Mouse (Mus musculus) thymus, postnatal 4 days (tissue): ENCODE results near the gene Wdr83.
"Not testable (repeated sequence)": the region's sequence is repeated elsewhere in the genome, so short reads cannot be mapped to it uniquely, and the experiment has no call there.

Experiments
- DNase-seq: peaks from one replicate; pipeline ENCODE4 v3.0.0; 2021

Gene Wdr83

DNA sequence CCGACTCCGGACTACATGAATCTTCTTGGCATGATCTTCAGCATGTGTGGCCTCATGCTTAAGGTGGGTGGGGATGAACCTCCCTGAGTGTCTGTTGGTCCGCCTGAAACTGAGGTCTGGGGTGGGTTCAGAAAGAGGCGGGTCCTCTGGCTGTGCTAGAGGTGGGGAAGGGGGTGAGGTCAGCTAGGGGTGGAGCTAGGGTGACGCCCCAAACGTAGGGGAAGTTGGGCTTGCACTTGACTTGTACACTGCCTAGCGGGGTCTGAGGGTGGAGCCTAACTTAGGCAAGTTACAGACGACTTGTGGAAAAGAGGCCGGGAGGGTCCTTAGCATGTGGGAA, at the start of gene Wdr83:
Wdr83 (minus strand) TSS at position 91 of the 340 bp plus-strand sequence.
- peak; percentile 73 for DNase-seq

DNA sequence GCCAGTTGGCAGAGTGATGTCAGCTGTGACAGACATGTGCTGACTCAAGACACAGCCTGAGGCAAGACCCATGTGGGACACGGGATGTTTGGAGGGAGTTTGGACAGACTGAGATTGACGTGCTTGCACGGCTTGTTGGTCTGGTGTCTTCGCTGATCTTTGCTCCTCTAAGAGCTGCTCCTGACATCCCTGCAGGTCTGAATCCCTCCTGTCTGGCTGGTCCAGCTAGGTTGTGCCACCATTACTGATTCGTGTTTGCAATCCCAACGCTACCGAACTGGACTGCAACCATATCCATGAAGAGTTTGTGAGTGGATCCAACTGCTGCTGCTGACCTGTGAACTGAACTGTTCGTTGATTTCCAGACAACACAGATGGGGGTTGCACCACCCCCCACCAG, 42.6 kb upstream of the Wdr83 start:
- DNase-seq, result no peak

DNA sequence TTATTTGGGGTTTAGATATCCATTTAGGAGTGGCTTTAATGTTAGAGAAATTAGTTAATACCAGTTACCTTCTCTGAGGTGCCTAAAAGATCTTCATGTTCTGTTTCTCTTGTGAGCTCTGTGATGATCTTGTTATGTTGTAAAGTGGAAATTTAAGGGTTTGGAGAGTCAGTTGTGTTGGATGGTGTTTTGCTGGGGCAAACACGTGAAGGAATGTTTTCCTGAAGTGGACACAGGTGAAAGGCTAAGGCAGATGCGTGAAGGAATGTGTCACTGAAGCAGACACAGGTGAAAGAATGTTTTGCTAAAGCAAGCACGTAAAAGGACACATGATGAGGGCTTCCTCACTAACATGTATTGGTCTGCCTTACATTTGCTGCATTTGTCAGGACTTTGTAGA, 41.9 kb upstream of the Wdr83 start, which contains the start of gene Zfp791:
Zfp791 (minus strand) TSS at position 101 of the 400 bp plus-strand sequence.
- no peak for DNase-seq

DNA sequence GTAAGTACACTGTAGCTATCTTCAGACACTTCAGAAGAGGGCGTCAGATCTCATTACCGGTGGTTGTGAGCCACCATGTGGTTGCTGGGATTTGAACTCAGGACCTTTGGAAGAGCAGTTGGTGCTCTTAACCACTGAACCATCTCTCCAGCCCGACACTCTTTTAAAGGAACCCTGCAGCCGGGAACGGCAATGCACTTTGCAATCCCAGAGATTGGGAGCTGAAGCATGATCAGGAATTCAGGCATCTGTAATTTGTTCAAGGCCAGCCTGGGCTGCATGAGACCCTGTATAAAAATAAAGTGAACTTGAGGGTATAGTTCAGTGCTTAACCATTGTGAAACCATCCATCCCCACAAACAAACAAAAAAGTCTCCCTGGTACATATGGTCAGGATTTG, 39.1 kb upstream of the Wdr83 start:
- DNase-seq, result not testable (repeated sequence)

DNA sequence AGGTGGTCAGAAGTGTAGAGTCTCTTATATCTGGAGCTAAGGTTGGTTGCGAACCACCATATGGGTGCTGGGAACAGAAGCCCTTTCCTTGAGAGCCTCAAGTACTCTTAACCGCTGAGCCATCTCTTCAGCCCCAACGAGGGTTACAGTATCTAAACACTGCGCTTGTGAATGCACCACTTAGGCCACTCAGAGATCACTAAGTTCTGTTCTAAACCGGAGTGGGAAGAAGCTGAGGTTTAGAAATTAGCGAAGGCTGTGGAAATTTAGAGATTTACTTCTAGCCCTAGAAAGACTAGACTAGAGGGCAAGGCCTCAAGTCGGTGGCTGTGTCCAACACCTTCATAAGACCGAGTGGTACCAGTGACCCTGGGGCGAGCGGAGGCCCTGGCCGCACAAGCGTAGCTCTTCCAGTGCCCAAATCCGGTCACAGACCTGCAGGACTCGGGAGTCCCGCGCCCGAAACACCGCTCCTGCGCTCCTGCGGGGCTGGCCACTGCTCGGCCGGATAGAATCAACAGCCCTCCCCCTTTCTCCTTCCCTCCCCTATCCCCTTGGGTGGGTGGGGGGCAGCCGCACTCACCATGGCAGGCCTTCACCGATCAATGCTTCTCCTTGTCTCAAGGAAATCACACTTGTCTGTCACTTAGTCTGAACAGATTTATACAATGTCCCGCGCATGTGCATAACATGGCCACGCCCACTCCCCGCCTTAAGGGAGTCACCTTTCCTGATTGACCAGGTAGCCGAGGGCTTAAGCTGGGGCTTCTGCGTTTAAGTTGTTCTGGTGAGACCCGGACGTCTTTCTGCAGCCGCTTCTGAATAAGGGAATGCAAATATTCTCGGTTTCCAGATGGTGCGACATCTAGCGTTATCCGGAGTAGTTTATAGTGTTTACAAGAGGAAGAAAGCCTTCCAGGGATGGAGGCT, 38.2 kb upstream of the Wdr83 start:
- peak; percentile 42 for DNase-seq

DNA sequence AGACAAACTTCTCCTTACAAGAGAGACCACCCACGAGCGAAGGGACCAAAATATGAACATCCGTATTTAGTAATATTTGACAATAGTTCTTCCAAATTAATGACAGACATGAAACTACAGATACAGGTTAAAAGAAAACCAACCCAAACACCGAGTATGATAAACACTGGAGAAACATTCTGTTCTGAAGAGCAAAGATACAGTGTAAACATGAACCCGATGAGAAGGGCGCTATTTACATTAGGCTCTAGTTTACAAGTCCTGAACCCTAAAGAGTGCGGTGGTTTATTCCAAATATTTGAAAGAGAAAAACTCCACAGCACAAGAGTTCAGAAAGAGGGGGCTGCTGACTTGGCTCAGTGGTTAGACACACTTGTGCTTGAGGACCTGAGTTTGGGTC, 35.9 kb upstream of the Wdr83 start:
- DNase-seq, result no peak

DNA sequence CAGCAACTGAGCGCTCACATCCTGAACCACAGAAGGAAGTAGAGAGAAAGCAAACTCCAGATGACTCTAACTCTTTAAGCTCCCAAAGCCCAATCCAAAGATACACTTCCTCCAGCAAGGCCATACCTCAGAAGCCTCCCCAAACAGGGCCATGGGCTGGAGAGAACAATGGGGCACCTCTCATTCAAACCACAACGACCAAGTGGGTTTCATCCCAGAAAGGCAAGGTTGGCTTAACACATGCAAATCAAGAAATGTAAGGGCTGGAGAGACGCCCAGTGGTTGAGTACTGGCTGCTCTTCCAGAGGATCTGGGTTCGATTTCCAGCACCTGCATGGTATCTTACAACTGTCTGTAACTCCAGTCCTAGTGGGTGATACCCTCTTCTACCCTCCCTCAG, 34.4 kb upstream of the Wdr83 start:
- DNase-seq, result no peak

DNA sequence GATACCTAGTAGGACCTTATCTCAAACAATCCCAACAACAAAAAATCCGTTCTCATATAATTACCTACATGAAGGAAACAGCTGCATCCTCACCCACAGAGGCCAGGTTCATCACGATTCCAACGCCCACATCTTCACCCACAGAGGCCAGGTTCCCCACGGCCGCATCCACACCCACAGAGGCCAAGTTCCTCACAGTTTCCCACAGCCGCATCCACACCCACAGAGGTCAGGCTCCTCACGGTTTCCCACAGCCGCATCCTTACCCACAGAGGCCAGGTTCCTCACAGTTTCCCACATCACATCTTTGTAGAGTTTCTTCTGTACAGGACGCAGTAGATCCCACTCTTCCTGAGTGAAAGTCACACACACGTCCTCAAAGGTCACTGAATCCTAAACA, 32.1 kb upstream of the Wdr83 start:
- no peak for DNase-seq

DNA sequence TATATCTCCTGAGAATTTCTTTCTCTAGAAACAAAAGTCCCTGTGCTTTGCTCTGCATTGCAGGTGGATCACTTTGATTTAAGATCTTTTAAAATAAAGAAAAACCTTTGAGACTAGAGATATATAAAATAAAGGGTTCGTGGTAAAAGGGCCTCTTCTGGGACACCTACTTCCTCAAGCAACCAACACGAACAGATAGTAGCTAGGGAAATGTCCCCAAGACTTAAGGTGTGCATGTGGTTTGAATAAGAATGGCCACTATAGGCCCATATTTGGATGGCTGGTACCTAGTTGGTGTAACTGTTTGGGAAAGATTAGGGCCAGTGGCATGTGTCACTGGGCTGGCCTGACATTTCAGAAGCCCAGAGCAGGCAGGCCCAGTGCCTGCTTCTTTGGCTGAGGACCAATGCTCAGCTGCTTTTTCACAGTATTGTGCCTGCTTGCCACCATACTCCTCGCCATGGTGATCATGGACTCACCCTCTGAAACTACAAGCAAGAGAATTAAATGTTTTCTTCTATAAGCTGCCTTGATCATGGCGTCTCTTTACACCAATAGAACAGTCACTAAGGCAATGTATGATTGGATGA, 19.1 kb upstream of the Wdr83 start:
- no peak for DNase-seq

DNA sequence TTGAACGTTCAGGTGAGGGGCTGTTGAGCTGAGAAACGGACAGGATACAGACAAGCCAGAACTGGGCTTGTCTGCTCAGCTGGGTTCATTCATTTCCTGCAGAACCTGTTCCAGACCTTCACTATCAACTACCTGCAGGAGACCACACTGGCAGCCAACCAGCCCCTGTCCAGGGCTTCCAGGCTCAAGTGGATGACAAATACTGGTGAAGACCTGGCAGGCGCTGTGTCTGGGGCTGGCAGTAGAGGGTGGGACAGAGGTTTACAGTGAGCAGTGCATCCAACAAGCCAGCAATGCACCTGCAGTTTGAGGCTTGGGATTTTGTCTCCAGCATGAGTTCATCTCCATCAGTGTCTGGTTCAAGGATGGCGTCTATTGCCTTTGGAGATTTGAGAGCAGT, 15.7 kb upstream of the Wdr83 start:
- no peak for DNase-seq

DNA sequence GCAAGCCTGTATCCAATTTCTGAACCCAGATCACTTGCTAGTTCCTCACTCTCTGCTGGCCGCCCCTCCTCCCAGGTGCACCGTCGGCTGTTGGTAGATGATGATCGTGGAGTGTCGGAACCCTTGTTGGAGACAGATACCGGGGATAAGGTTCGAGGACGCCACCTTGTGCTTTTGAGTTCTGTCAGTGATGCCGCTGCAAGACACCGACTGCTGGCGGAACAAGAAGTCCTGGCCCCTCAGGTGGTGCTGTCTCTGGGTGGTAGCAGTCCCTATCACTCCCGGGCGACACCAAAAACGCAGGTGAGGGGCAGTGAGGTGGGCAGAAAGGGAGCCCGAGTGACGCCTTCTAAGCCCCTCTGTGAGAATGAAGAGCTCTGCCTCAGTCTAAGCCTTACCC, 15.1 kb upstream of the Wdr83 start:
- DNase-seq, result no peak

DNA sequence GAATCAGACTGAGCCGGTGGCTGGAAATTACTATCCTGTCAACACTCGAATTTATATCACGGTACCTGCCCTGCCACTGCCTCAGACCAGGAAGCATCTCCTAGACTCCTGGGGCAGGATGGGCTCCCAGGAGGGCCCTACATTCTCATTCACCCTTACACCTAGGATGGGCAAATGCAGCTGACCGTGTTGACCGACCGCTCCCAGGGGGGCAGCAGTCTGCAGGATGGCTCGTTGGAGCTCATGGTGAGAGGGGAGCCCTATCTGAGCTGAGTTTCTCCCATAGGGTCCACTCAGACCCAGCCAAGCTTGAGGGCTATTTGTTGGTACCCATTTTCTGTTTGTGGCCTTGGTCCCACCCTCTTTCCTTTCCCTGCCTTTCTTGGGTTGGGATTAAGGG, 14.5 kb upstream of the Wdr83 start:
- no peak for DNase-seq

DNA sequence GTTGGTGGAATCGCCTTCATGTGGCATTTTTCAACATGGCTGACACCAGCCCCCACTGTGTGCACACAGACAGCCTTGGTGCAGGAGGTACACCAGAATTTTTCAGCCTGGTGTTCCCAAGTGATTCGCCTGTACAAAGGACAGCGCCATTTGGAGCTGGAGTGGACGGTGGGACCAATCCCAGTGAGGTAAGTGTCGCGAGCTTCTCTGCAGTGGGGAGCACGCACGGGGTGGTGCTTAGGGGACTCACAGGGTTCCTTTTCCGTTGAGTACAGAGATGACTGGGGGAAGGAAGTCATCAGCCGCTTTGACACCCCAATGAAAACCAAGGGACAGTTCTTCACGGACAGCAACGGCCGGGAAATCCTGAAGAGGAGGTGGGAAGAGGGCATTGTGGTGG, 13.9 kb upstream of the Wdr83 start:
- no peak for DNase-seq

DNA sequence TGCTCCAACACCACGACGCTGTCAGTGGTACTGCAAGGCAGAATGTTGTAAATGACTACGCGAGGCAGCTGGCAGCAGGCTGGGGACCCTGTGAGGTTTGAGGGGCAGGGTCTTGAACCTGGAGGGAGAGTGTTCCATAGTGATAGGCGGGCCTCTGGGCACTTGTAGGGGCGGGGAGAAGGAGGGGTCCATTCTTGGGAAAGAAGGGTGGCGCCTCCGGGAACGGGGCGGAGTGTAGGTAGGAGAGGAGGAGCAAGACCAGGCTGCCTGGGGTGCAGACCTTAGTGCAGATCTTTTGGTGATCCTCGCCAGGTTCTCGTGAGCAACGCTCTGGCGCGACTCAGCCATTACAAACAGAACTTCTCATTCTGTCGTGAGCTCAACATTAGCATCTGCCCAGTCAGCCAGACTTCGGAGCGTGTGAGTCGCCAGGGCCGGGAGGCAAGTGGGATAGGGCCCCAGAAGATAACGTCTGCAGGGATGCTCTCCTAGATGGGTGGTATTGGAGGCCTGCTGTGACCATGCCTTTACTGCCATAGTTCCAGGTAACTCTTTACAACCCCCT, 10.5 kb upstream of the Wdr83 start:
- no peak for DNase-seq

DNA sequence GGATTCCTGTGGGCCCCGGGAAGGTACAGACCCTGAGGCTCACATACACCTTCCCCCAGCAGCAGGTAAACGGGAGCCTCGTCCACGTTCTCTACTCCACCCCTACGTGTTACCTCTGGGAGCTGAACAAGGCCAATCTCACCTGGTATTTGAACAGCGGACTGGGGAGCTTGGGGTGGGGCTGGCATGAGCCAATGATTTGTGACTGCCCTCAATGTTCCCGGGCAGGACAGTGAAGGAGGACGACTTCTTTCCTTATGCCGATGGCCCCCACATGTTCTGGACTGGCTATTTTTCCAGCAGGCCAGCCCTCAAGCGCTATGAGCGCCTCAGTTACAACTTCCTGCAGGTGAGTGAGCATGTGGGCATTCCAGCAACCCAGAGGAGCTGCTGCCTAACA, 9.8 kb upstream of the Wdr83 start:
- DNase-seq, result no peak

DNA sequence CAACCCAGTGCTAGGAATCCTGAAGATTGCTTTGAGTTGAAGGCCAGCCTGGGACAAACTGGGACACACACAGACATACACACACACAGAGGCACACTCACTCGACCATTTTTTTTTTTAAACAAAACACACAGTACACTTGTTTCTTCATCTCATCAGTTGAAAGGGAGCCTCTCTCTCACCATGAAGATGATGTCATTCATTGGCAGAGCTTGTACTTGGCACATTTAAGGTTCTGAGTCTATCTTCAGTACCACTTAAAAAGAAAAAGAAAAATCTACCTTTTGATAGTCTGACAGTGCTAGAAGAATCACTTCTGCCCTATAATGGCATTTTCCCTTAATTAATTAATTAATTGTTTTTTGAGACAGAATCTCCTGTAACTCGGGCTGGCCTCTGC, 7.7 kb upstream of the Wdr83 start:
- no peak for DNase-seq

DNA sequence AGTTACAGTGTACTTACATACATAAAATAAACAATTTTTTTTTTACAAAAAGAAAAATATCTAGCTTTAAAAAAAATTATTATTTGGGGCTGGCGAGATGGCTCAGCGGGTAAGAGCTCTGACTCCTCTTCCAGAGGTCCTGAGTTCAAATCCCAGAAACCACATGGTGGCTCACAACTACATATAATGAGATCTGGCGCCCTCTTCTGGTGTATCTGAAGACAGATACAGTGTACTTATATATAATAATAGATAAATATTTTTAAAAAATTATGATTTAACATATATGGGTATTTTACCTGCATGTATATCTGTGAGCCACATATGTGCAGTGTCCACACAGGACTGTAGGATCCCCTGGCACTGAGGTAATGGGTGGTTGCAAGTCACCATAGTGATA, 5.1 kb upstream of the Wdr83 start:
- DNase-seq, result peak; percentile 36

DNA sequence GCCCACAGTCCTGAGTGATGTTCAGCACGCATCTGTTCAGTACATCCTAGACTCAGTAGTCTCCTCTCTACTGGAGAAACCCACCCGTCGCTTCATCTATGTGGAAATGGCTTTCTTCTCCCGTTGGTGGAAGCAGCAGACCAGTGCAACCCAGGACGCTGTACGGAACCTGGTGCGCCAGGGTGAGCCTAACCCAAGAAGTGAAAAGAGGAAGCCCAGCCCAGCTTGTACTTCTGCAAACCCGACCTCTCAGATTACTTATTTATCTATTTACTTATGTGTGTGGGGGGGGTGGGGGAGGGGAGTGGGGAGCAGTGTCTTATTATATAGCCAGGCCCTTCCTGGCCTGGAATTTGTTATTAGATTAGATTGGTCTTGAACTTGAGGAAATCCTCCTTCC, 3.5 kb upstream of the Wdr83 start:
- DNase-seq, result no peak

DNA sequence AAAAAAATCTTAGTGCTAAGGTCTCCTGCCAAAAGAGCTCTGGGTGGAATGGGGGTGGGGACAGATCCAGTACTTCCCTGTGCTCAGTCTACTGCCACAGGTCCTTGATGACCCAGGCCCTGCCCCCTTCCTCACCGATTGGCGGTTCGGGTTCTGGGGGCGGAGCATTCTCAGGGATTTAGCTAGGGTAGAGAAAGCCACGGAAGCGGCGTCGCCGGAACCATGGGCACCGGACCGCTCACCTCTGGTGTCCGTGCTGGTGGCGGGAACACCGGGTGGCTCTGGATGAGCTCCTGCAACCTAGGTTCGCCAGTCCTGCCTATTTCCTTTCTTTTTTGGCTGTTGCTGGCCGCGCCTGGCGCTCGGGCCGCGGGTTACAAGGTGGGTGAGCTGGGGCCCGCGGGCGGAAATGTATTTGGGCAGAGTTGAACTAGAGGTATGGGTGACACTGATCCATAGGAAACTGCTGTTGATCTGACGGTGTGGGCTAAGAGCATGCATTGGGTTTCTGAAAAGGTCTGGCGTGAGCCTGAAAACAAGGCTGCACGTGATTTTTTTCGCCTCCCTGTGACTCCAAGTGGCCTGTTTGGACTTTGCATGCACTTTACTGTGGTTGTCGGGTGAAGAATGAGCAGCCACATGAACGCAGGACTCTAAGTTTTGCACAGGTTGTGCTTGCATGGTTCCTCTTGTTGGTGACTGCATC, 2.2 kb upstream of the Wdr83 start, which contains the start of gene Man2b1:
Man2b1 (plus strand) TSS at position 163 of the 706 bp plus-strand sequence.
- DNase-seq, result peak; percentile 88

DNA sequence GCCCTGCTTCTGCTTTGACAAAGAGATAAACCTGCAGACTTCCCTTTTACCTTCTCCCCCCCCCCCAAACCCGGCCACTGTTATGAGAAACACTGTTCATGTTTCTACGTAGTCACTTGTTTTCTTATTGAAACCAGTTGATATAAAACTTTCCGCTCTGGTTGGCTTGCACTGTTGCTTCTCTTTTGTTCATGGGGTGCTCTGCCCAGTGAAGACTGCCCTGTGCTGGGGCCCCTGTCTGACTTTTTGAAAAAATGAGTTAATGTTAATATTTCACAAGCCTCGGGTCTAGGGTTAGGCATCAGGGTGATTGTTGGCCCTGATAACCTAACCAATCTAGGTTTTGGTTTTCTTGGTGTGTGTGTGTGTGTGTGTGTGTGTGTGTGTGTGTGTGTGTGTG, 1.1 kb upstream of the Wdr83 start:
- peak; percentile 4 for DNase-seq

DNA sequence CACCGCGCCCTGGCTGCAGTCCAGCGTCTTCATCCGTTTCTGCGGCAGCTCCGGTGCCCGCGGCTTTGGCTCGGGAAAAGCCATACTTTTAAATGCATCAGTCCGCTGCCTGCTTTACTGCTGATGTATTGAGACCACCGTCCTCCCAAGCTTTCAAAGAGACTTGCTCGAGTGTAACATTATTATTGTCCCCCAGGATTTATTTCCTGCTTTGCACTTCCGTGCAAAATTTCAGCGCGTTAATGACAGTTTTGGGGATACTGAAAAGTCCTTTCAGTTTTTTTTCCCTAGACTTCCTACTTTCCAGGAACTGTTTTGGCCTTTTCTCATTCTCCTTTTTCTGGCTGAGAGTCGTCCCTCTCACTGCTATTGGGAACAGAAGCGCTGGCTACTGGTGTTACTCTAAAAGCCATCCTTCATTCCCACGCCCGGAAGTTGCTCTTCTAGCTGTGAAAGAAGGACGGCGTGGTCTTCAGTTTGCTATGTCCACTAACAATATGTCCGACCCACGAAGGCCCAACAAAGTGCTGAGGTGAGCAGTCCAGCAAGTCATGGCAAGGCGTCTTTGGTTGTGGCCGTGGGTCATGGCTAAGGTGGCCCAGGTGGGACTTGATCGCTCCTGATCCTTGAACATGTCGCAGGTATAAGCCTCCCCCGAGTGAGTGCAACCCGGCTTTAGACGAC, 432 bp downstream of the Wdr83 start, which contains the start of gene Wdr83os:
Wdr83os (plus strand) TSS at position 209 of the 684 bp plus-strand sequence.
- DNase-seq, result peak; percentile 67

DNA sequence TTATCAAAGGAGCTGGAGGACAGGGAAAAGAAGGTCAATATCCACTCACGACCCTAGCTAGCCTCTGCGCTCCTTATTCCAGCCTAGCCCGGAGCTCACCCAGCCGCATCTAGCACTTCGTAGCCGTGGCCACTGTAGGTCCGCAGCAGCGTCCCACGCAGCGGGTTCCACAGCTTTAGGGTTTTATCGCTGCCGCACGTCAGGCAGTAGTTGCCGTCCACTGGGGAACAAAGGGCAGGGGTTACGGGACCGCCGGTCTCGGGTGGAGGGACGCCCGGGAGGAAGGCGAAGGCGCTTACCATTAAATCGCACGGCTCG, 933 bp downstream of the Wdr83 start:
- peak; percentile 64 for DNase-seq

DNA sequence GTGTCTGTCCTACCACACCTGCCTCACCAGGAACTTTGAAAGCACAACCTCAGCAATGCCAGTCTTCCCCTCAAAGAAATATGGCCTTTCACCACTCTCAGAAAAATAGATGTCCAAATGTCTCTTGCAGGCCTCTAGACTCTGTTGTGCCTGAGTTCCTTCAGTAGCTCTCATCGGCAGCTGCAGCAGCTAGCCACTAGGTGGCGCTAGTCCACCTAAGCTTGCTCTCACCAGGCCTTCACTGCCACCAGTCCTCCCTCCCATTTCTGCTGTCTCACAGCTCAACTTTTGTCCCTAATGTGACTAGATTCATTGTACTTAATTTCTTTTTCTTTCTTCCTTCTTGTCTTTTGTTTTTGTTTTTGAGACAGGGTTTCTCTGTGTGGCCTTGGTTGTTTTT, 4.1 kb downstream of the Wdr83 start:
- DNase-seq, result peak; percentile 82
